Mouse (Mus musculus): ENCODE results near the gene Apc2. TPM values are rescaled to one million over a fixed set of nuclear protein-coding genes. Genes with fewer than 3 reads are reported as not detected.
A peak's percentile ranks its signal among the peaks of the same experiment; 100 is the strongest.

Apc2 gene
- polyA plus RNA-seq, 1 experiment from 2014 or later = 9.1 TPM

- no peak overlapping the region for H3K27ac ChIP-seq (ENCODE audit: low read depth)
- DNase-seq (ENCODE audit: low spot score) = no peak
- H3K9me3 ChIP-seq (ENCODE audit: control insufficient read depth, low read length) = no peaks in the 10 kb centered on the region
- peaks cover 59% of the 10 kb centered on the region for H3K36me3 ChIP-seq (ENCODE audit: control insufficient read depth, insufficient read depth, low read length)
- no peaks in the 10 kb centered on the region for H3K27me3 ChIP-seq (replicated peaks; ENCODE audit: control insufficient read depth, insufficient read depth, low read length)
- H3K4me3 ChIP-seq (ENCODE audit: low read depth, low read length) = no peak overlapping the region
- peaks cover 6% of the 10 kb centered on the region for H3K4me1 ChIP-seq (replicated peaks; ENCODE audit: control insufficient read depth, insufficient read depth, low read length)
- WGBS = 85% methylated on average over 6 of the region's 6 CpGs
- ATAC-seq (replicated peaks; ENCODE audit: low FRiP score, low TSS enrichment, low read depth) = no peak
- H3K9ac ChIP-seq (ENCODE audit: low read length) = no peak overlapping the region
- no peak overlapping the region for H3K4me2 ChIP-seq (ENCODE audit: low read length)
Observed at GRCm38 (mm10) chr10:80253551-80253950, 42.2 kb upstream of the Apc2 start.

- WGBS = 94% methylated on average over 26 of the region's 26 CpGs
- no peak for DNase-seq (ENCODE audit: low spot score)
- H3K4me1 ChIP-seq (replicated peaks; ENCODE audit: control insufficient read depth, insufficient read depth, low read length) = peaks cover 10% of the 10 kb centered on the region
- no peaks in the 10 kb centered on the region for H3K9me3 ChIP-seq (ENCODE audit: control insufficient read depth, low read length)
- no peak for ATAC-seq (replicated peaks; ENCODE audit: low FRiP score, low TSS enrichment, low read depth)
- peaks cover 65% of the 10 kb centered on the region for H3K36me3 ChIP-seq (ENCODE audit: control insufficient read depth, insufficient read depth, low read length)
- no peak overlapping the region for H3K9ac ChIP-seq (ENCODE audit: low read length)
- no peak overlapping the region for H3K4me3 ChIP-seq (ENCODE audit: low read depth, low read length)
- no peak overlapping the region for H3K4me2 ChIP-seq (ENCODE audit: low read length)
- H3K27me3 ChIP-seq (replicated peaks; ENCODE audit: control insufficient read depth, insufficient read depth, low read length) = no peaks in the 10 kb centered on the region
- no peak overlapping the region for H3K27ac ChIP-seq (ENCODE audit: low read depth)
Observed at GRCm38 (mm10) chr10:80254331-80255297, 41.2 kb upstream of the Apc2 start.

DNA sequence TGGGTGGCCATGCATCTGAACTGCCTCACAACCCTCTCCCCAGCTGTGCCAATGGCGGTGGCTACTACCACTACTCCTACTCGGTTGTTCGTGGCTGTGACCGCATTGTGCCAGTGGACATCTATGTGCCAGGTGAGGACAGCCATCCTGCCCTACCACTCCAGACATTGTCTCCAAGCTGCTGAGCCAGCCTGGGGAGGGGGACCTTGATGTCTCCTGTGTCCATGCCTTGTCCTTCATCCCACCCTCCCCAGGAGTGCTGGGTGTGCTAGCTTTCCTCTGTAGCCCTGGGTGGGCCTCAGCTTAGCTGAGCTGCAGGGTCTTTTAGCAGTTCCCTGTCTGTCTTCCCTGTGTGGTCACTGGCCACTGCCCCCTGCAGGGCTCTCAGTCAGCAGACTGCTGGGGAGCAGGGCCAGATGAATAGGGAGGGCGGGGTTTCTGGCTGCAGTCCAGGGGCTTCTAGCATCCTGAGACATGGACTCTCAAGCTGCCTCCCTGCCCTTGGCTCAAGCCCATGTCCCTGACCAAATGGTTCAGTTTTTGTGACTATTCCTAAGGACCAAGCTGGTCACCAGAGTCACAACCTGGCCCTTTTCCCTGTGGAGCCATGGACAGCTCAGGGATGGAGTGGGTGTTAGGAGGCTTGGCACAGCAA is 39.8 kb upstream of the Apc2 start:
- H3K4me3 ChIP-seq (ENCODE audit: low read depth, low read length) = no peak overlapping the region
- no peak for DNase-seq (ENCODE audit: low spot score)
- H3K27ac ChIP-seq (ENCODE audit: low read depth) = no peak overlapping the region
- 90% methylated on average over 5 of the region's 5 CpGs for WGBS
- H3K9me3 ChIP-seq (ENCODE audit: control insufficient read depth, low read length) = no peaks in the 10 kb centered on the region
- peaks cover 65% of the 10 kb centered on the region for H3K36me3 ChIP-seq (ENCODE audit: control insufficient read depth, insufficient read depth, low read length)
- H3K9ac ChIP-seq (ENCODE audit: low read length) = no peak overlapping the region
- no peak overlapping the region for H3K4me2 ChIP-seq (ENCODE audit: low read length)
- no peaks in the 10 kb centered on the region for H3K27me3 ChIP-seq (replicated peaks; ENCODE audit: control insufficient read depth, insufficient read depth, low read length)
- peaks cover 16% of the 10 kb centered on the region for H3K4me1 ChIP-seq (replicated peaks; ENCODE audit: control insufficient read depth, insufficient read depth, low read length)
- ATAC-seq (replicated peaks; ENCODE audit: low FRiP score, low TSS enrichment, low read depth) = no peak

DNA sequence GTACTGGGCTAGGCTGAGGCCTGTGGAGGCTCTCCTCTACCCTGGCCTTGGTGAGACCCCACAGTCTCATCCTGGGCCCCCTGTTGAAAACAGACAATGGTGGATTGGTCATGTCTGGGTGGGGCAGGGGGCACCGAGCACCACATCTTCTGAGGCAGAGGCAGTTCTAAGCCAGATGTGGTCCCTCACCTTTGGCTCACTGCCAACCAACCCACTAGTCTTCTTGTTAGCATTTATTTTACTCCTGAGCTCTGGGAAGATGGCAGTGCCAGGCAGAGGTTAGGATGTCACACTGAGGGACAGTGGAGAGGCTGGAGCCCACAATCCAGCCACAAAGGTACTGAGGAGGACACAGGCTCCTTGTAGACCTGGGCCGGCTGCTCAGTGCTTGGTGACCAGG is 37.8 kb upstream of the Apc2 start:
- ATAC-seq (replicated peaks; ENCODE audit: low FRiP score, low TSS enrichment, low read depth) = no peak
- H3K4me2 ChIP-seq (ENCODE audit: low read length) = no peak overlapping the region
- no peak for DNase-seq (ENCODE audit: low spot score)
- 69% methylated on average over 2 of the region's 2 CpGs for WGBS
- H3K27ac ChIP-seq (ENCODE audit: low read depth) = no peak overlapping the region
- no peak overlapping the region for H3K9ac ChIP-seq (ENCODE audit: low read length)
- H3K36me3 ChIP-seq (ENCODE audit: control insufficient read depth, insufficient read depth, low read length) = peaks cover 59% of the 10 kb centered on the region
- H3K27me3 ChIP-seq (replicated peaks; ENCODE audit: control insufficient read depth, insufficient read depth, low read length) = no peaks in the 10 kb centered on the region
- peaks cover 21% of the 10 kb centered on the region for H3K4me1 ChIP-seq (replicated peaks; ENCODE audit: control insufficient read depth, insufficient read depth, low read length)
- H3K4me3 ChIP-seq (ENCODE audit: low read depth, low read length) = no peak overlapping the region
- H3K9me3 ChIP-seq (ENCODE audit: control insufficient read depth, low read length) = no peaks in the 10 kb centered on the region

GRCm38 (mm10) chr10:80258752-80259462 is 36.9 kb upstream of the Apc2 start:
- DNase-seq (ENCODE audit: low spot score) (no peak), ATAC-seq (replicated peaks; ENCODE audit: low FRiP score, low TSS enrichment, low read depth) (no peak)
- Histone ChIP-seq H3K9ac (ENCODE audit: low read length) (no peak overlapping the region), H3K27ac (ENCODE audit: low read depth) (no peak overlapping the region), H3K4me1 (replicated peaks; ENCODE audit: control insufficient read depth, insufficient read depth, low read length) (peaks cover 21% of the 10 kb centered on the region), H3K4me3 (ENCODE audit: low read depth, low read length) (no peak overlapping the region), H3K36me3 (ENCODE audit: control insufficient read depth, insufficient read depth, low read length) (peaks cover 50% of the 10 kb centered on the region), H3K27me3 (replicated peaks; ENCODE audit: control insufficient read depth, insufficient read depth, low read length) (no peaks in the 10 kb centered on the region), H3K9me3 (ENCODE audit: control insufficient read depth, low read length) (no peaks in the 10 kb centered on the region), H3K4me2 (ENCODE audit: low read length) (0 out of 2 replicates have a peak overlapping the region, but pooled peaks have one; percentile 91)
- 89% methylated on average over 14 of the region's 14 CpGs for WGBS

DNA sequence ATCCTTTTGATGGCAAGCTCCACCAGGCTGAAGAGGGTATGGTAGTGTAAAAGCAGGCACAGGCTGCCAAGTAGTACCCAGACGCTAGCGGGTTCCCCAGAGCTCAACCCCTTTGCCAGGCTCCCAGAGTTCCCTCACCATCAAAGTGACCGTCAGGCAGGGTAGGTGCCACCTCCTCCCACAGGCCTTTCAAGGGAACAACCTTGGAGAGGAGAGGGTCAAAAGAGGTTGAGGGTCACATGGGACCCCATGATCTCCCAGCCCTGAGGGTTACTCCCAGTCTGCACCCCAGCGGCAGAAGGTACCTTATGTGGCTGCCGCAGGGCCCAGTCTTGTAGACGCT is 36.3 kb upstream of the Apc2 start:
- 0 out of 2 replicates have a peak overlapping the region, but pooled peaks have one; percentile 63 for H3K4me3 ChIP-seq (ENCODE audit: low read depth, low read length)
- peaks cover 21% of the 10 kb centered on the region for H3K4me1 ChIP-seq (replicated peaks; ENCODE audit: control insufficient read depth, insufficient read depth, low read length)
- H3K27ac ChIP-seq (ENCODE audit: low read depth) = peak overlapping the region; percentile 27; the same call in 1 of the 2 replicates
- peaks cover 45% of the 10 kb centered on the region for H3K36me3 ChIP-seq (ENCODE audit: control insufficient read depth, insufficient read depth, low read length)
- no peaks in the 10 kb centered on the region for H3K27me3 ChIP-seq (replicated peaks; ENCODE audit: control insufficient read depth, insufficient read depth, low read length)
- peak overlapping the region; percentile 91 for H3K4me2 ChIP-seq (ENCODE audit: low read length)
- no peak for ATAC-seq (replicated peaks; ENCODE audit: low FRiP score, low TSS enrichment, low read depth)
- no peaks in the 10 kb centered on the region for H3K9me3 ChIP-seq (ENCODE audit: control insufficient read depth, low read length)
- no peak for DNase-seq (ENCODE audit: low spot score)
- 78% methylated on average over 6 of the region's 6 CpGs for WGBS
- H3K9ac ChIP-seq (ENCODE audit: low read length) = peak overlapping the region; percentile 50

DNA sequence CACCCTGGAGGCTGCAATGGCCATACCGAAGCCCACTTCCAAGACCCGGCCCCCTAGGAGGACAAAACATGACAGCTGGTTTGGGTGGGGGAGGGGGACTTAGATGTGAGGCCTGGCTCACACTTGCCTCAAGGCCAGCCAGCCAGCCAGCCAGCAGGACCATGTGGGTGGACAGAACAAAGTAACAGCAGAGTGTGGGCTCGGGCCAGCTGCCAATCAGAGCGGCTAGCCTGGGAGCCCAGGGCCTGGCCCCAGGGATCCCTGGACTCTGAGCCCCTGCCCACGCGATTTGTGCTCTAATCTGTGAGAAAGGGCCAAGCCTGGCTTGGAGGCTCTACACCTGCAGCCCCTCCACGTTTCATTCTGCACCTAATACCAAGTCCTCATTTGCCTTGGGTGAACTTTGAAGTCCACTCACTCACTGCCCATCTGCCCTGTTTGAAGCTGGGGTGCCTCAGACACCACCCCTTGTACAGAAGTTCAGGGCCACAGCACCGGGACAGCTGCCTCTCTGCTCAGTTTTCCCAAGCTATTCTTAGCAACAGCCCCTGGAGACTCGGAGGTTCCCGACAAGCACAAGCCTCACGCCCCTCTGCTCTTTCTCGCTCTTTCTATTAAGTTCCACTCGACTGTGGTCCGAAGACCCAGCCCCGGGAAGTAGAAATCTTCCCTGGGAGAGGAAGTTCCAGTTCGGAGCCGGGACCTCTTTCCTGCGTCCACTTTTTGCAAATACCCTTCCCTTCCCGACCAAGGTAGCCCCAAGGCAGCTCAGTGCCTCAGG is 35.7 kb upstream of the Apc2 start:
- Histone ChIP-seq H3K4me2 (ENCODE audit: low read length) (peak overlapping the region; percentile 91), H3K27me3 (replicated peaks; ENCODE audit: control insufficient read depth, insufficient read depth, low read length) (no peaks in the 10 kb centered on the region), H3K4me3 (ENCODE audit: low read depth, low read length) (peak overlapping the region; percentile 63), H3K27ac (ENCODE audit: low read depth) (peak overlapping the region; percentile 99), H3K4me1 (replicated peaks; ENCODE audit: control insufficient read depth, insufficient read depth, low read length) (peaks cover 21% of the 10 kb centered on the region), H3K36me3 (ENCODE audit: control insufficient read depth, insufficient read depth, low read length) (peaks cover 38% of the 10 kb centered on the region), H3K9me3 (ENCODE audit: control insufficient read depth, low read length) (no peaks in the 10 kb centered on the region), H3K9ac (ENCODE audit: low read length) (peak overlapping the region; percentile 50)
- DNase-seq (ENCODE audit: low spot score) (no peak), ATAC-seq (replicated peaks; ENCODE audit: low FRiP score, low TSS enrichment, low read depth) (no peak)
- 10% methylated on average over 19 of the region's 19 CpGs for WGBS
